Mouse (Mus musculus) midbrain, embryonic 11.5 days (tissue): ENCODE results near the gene Olfr320. TPM values are rescaled to one million over a fixed set of nuclear protein-coding genes. Genes with fewer than 3 reads are reported as not detected.

Experiments used
- ATAC-seq: fragments of 200-750 bp; cut with Nextera tagmentation; 2 replicates; pipeline ENCODE4 v1.8.0; 2017; ENCODE audit warnings: moderate TSS enrichment, moderate library complexity; ENCODE audit not compliant: low FRiP score
- DNase-seq: peaks from one replicate; pipeline ENCODE4 v3.0.0; 2015; ENCODE audit warnings: low spot score; ENCODE audit errors: missing footprints
- H3K27ac ChIP-seq: fragments of 300-500 bp; sonication (generic); 2 replicates; pipeline ENCODE4 v1.5.1; 2014; ENCODE audit warnings: low read depth, low read length
- H3K27me3 ChIP-seq: fragments of 300-500 bp; sonication (generic); 2 replicates; pipeline ENCODE4 v1.6.1; 2014; ENCODE audit warnings: mild to moderate bottlenecking, low read length, moderate library complexity, mixed read lengths; ENCODE audit not compliant: control insufficient read depth, insufficient read depth
- H3K36me3 ChIP-seq: fragments of 300-500 bp; sonication (generic); 2 replicates; pipeline ENCODE4 v1.6.1; 2014; ENCODE audit warnings: mild to moderate bottlenecking, low read length, moderate library complexity, mixed read lengths; ENCODE audit not compliant: control insufficient read depth, insufficient read depth
- H3K4me1 ChIP-seq: fragments of 300-500 bp; sonication (generic); 2 replicates; pipeline ENCODE4 v1.6.1; 2014; ENCODE audit warnings: low read length; ENCODE audit not compliant: control insufficient read depth, insufficient read depth
- H3K4me2 ChIP-seq: fragments of 300-500 bp; sonication (generic); 2 replicates; pipeline ENCODE4 v1.6.1; 2014; ENCODE audit warnings: mild to moderate bottlenecking, moderate library complexity
- H3K4me3 ChIP-seq: fragments of 300-500 bp; sonication (generic); 2 replicates; pipeline ENCODE4 v1.5.1; 2014; ENCODE audit warnings: low read depth, low read length
- H3K9ac ChIP-seq: fragments of 300-500 bp; sonication (generic); 2 replicates; pipeline ENCODE4 v1.6.1; 2014; ENCODE audit warnings: low read length
- H3K9me3 ChIP-seq: fragments of 300-500 bp; sonication (generic); 2 replicates; pipeline ENCODE4 v1.6.1; 2016; ENCODE audit warnings: low read length; ENCODE audit not compliant: control insufficient read depth
- WGBS: fragments of 180-500 bp; shearing (Covaris S2); extraction: QIAGEN DNeasy Blood & Tissue Kit; methylation state at CpG from one replicate; pipeline ENCODE4 v1.1.7; 2014; 5-methylcytosine and 5-hydroxymethylcytosine counted together
- polyA plus RNA-seq: library from polyadenylated mRNA; unstranded; fragments of >200 nt; fragmentation: Nextera tagmentation; extraction: Ambion mirVana; gene quantifications from 2 replicates; pipeline ENCODE4 v1.2.1, GENCODE M21; 2014

Gene Olfr320
- not detected in 2 replicates for polyA plus RNA-seq

DNA sequence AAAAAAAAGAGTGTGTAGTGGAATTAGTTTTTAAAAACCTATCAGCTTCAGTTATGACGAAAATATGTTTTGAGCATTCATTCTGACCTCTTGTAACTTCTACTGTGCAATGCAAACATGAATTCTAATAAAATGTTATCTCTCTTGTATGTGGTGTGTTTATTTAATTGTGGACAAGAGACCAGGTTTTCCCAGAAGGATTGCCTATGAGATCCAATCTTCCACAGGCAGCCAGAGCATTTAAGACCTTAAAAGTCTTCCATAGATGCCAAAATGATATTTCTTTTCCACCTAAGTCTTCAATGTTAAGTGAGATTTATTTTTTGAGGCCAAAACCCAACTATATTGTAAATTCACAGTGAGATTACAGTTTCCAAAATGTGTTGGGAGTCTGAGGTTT is at the start of gene Olfr320:
Gene Olfr320, plus strand, starts transcription at position 301 of the 400 bp plus-strand sequence.
- DNase-seq, result no peak
- no peak within 1 kb of the TSS for H3K27ac ChIP-seq
- no peaks in the 10 kb centered on the region for H3K4me1 ChIP-seq
- H3K36me3 ChIP-seq, result no peaks in the 10 kb centered on the region
- no peak within 1 kb of the TSS for H3K4me2 ChIP-seq
- no peaks in the 10 kb centered on the region for H3K27me3 ChIP-seq
- no peak for ATAC-seq
- no peak within 1 kb of the TSS for H3K4me3 ChIP-seq
- no peak within 1 kb of the TSS for H3K9ac ChIP-seq
- 82% methylated on average over 1 of the region's 1 CpGs for WGBS
- no peaks in the 10 kb centered on the region for H3K9me3 ChIP-seq

DNA sequence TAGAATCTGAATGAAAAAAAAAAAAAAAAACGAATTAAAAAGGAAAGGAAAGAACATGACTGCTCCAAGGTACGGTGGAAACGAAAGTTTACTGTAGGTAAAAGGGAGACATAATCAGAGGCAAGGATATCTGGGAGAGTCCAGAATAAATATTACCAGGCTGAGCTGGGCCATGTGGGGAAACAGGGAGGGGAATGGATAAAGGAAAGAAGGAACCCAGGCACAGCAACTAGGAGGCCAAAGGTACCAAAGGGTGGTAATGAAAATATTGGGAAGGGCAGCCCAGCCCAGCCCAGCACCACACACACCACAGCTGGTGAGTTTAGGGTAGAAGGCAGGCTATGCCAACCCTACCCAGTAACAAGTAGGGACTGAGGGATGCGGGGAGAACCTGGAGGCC is 46.0 kb upstream of the Olfr320 start:
- Histone ChIP-seq H3K27ac (no peak overlapping the region), H3K27me3 (no peaks in the 10 kb centered on the region), H3K9ac (no peak overlapping the region), H3K9me3 (no peaks in the 10 kb centered on the region), H3K4me2 (no peak overlapping the region), H3K4me3 (no peak overlapping the region), H3K36me3 (no peaks in the 10 kb centered on the region), H3K4me1 (no peaks in the 10 kb centered on the region; the same call in 1 of the 2 replicates)
- DNase-seq (no peak), ATAC-seq (no peak)
- WGBS, result 62% methylated on average over 4 of the region's 4 CpGs

- no peak for ATAC-seq
- peak; percentile 92 for DNase-seq
- peaks cover 3% of the 10 kb centered on the region; the same call in 1 of the 2 replicates for H3K27me3 ChIP-seq
- H3K36me3 ChIP-seq, result no peaks in the 10 kb centered on the region
- WGBS, result 29% methylated on average over 3 of the region's 4 CpGs
- H3K4me2 ChIP-seq, result no peak overlapping the region
- no peak overlapping the region for H3K9ac ChIP-seq
- no peak overlapping the region for H3K27ac ChIP-seq
- H3K4me1 ChIP-seq, result peaks cover 5% of the 10 kb centered on the region
- no peak overlapping the region for H3K4me3 ChIP-seq
- H3K9me3 ChIP-seq, result no peaks in the 10 kb centered on the region
These were observed 44.4 kb upstream of the Olfr320 start for GRCm38 (mm10) chr11:58636376-58636977.

DNA sequence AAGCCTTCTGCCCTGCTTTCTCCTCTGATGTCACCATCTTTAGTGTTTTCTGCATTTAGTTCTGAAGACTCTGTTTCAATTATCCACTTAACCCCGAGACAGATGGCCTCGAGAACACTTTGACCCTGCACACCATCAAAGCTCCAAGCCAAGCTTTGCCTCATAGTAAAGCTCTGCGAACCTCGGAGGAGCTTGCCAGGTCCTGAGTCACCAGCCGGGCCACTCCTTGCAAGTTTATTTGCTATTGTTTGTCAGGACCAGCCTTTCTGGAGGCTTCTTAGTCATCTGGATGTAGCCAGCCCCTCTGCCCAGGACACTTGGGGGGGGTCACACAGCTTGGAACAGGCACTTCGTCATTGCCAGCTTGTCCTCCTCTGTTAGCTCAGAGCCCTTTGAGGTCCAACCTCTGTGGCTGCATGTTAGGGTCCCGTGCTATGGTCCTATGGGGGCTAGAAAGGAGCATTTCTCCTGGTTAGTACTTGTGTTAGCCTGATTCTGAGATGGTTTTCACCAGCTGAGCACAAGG is 42.7 kb upstream of the Olfr320 start:
- DNase-seq (no peak), ATAC-seq (no peak)
- no peak overlapping the region for H3K9ac ChIP-seq
- peaks cover 3% of the 10 kb centered on the region; the same call in 1 of the 2 replicates for H3K27me3 ChIP-seq
- H3K27ac ChIP-seq, result no peak overlapping the region
- H3K9me3 ChIP-seq, result no peaks in the 10 kb centered on the region
- no peak overlapping the region for H3K4me3 ChIP-seq
- no peak overlapping the region for H3K4me2 ChIP-seq
- peaks cover 5% of the 10 kb centered on the region for H3K4me1 ChIP-seq
- no peaks in the 10 kb centered on the region for H3K36me3 ChIP-seq
- WGBS, result 72% methylated on average over 7 of the region's 7 CpGs

DNA sequence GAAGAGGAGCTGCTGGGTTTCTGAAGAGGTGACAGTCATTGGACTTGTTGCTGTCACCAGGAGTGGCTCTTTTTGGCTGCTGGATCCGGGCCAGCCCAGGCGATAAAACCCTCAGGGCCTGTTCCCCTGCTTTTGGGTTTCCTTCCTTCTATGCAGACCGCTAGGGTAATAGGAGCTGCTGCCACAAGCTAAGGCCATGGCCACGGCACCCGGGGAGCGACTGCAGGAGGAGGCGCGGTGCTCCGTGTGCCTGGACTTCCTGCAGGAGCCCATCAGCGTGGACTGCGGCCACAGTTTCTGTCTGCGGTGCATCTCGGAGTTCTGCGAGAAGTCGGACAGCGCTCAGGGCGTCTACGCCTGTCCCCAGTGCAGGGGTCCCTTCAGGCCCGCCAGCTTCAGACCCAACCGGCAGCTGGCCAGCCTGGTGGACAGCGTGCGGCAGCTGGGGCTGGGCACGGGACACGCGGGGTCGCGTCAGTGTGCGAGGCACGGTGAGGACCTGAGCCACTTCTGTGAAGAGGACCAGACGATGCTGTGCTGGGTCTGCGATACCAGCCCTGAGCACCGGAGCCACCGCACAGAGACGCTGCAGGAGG is 40.5 kb upstream of the Olfr320 start, which contains the start of gene Trim58:
Gene Trim58, plus strand, starts transcription at position 194 of the 596 bp plus-strand sequence.
- Histone ChIP-seq H3K4me1 (peaks cover 5% of the 10 kb centered on the region), H3K4me3 (peak within 1 kb of the TSS; percentile 36), H3K9ac (peak within 1 kb of the TSS; percentile 64), H3K27me3 (peaks cover 3% of the 10 kb centered on the region; the same call in 1 of the 2 replicates), H3K9me3 (no peaks in the 10 kb centered on the region), H3K4me2 (peak within 1 kb of the TSS; percentile 78), H3K36me3 (no peaks in the 10 kb centered on the region), H3K27ac (no peak within 1 kb of the TSS)
- DNase-seq (peak; percentile 94), ATAC-seq (peak; percentile 46; the same call in 1 of the 2 replicates)
- 3% methylated on average over 34 of the region's 34 CpGs for WGBS

DNA sequence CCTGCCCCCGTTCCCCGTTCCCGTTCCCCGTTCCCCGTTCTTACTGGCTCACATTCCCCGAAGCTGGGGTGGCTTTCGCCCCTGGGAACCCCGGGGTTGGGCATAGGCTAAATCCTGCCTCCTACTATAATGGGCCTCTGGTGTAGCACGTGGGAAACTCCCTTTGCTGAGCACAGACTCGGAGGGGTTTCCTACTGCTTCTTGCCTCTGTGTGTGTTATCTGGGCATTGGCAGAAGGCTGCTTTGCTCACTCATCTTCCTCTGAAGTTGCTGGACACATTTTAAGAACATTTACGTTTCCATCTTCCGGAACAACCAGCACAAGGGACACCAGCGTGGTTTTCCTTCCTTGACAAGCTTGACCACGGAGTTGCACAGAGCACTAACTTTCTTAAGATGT is 39.8 kb upstream of the Olfr320 start:
- DNase-seq, result no peak
- WGBS, result 27% methylated on average over 14 of the region's 14 CpGs
- H3K9ac ChIP-seq, result no peak overlapping the region; the same call in 1 of the 2 replicates

GRCm38 (mm10) chr11:58641638-58642358 is 39.1 kb upstream of the Olfr320 start:
- Histone ChIP-seq H3K27me3 (peaks cover 3% of the 10 kb centered on the region; the same call in 1 of the 2 replicates), H3K9me3 (no peaks in the 10 kb centered on the region), H3K36me3 (no peaks in the 10 kb centered on the region), H3K9ac (no peak overlapping the region), H3K4me1 (peaks cover 5% of the 10 kb centered on the region), H3K4me2 (no peak overlapping the region), H3K4me3 (no peak overlapping the region), H3K27ac (no peak overlapping the region)
- DNase-seq (no peak), ATAC-seq (no peak)
- WGBS, result 87% methylated on average over 13 of the region's 13 CpGs

More for the DNA sequence above, 39.8 kb upstream of the Olfr320 start:
- H3K27me3 ChIP-seq, result peaks cover 3% of the 10 kb centered on the region; the same call in 1 of the 2 replicates
- peak overlapping the region; percentile 36 for H3K4me3 ChIP-seq
- ATAC-seq, result no peak
- peak overlapping the region; percentile 78 for H3K4me2 ChIP-seq
- H3K27ac ChIP-seq, result no peak overlapping the region
- no peaks in the 10 kb centered on the region for H3K9me3 ChIP-seq
- H3K36me3 ChIP-seq, result no peaks in the 10 kb centered on the region
- H3K4me1 ChIP-seq, result peaks cover 5% of the 10 kb centered on the region

GRCm38 (mm10) chr11:58643350-58643749 is 37.5 kb upstream of the Olfr320 start:
- DNase-seq, result no peak
- Histone ChIP-seq H3K27ac (no peak overlapping the region), H3K27me3 (peaks cover 3% of the 10 kb centered on the region; the same call in 1 of the 2 replicates), H3K4me2 (no peak overlapping the region), H3K36me3 (no peaks in the 10 kb centered on the region), H3K9ac (no peak overlapping the region), H3K4me1 (peaks cover 5% of the 10 kb centered on the region), H3K4me3 (no peak overlapping the region), H3K9me3 (no peaks in the 10 kb centered on the region)
- no peak for ATAC-seq
- WGBS, result 36% methylated on average over 6 of the region's 6 CpGs
